Mouse (Mus musculus) liver, adult 2 months (tissue): ENCODE measurements around the gene Tet1.

Experiments
- CTCF ChIP-seq: fragments of 200-500 bp; IDR thresholded peaks from 2 replicates; pipeline ENCODE4 v1.5.1; 2011; ENCODE audit warnings: low read depth, low read length, control low read depth
- POLR2A ChIP-seq: fragments of 200-500 bp; IDR thresholded peaks from 2 replicates; pipeline ENCODE4 v1.6.1; 2011; ENCODE audit warnings: low read length, control low read depth; ENCODE audit not compliant: insufficient read depth; ENCODE audit errors: extremely low read depth

- TF ChIP-seq CTCF = no peak
- TF ChIP-seq POLR2A = no peak
Measured at GRCm38 (mm10) chr10:62810010-62810409, 98.8 kb downstream of the Tet1 start.
